Mouse (Mus musculus) mouse trophoblast stem cell (cell line): ENCODE data around the gene Dag1.

Source experiments
- in situ Hi-C, 2 experiments: fragments of 300-500 bp; cut with MseI, MboI; formaldehyde crosslinking; loops; 2 replicates in 1 of 2; 3 replicates in 1 of 2; pipeline ENCODE4 v1.15.1; 2025

Dag1 gene

DNA sequence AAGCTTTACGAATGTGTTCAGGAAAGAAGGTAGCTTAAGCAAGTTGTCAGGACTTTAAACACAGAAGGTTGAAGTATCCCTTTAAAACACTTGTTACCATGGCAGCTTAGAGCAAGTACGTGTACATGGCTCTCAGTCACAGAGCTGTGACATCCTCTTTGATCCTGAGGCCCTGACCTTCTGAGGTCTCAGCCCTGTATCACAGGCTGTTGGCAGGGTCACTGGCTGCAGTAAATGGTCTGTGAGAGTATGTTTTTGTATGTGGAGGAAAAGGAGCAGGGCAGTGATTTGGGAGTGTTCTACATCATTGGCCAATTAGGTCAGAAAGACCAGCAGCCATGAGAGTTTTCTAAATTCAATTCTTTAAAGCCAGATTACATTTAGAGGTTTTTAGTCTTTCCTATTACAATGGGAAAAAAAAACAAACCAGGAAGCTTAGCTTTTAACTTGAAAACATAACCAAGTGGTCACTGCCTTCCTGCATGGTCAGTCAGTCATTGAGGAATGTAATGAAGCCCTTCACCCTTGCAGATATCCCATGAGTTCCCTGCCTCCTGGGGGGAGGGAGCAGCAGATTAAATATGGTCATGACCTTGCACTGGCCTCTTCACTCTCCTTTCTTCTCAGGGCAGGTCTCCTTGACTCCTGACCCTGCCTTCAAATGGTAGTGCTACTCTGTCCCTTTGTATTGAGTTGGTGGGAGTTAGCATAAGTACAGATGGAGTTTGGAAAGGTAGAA lies 35.7 kb downstream of the Dag1 start:
- in situ Hi-C loops, result no loop called here

DNA sequence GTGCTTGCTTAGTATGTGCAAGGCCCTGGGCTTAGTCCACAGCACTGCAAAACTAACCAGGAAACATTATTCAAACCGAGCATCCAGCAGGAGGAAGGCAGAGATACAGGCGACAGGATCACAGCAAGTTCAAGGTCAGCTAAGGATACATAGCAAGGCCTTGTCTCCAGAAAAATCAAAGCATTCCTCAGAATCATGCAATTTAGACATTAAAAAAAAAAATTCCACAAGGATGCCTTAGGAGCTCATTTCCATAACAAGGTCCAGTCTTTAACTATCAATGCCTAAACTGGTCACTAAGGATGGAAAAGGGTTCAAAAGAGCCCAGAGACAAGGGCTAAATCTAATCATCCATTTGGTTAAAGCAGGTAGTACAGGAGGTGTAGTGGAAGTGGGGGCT lies 38.6 kb downstream of the Dag1 start:
- in situ Hi-C loops, result no loop called here

DNA sequence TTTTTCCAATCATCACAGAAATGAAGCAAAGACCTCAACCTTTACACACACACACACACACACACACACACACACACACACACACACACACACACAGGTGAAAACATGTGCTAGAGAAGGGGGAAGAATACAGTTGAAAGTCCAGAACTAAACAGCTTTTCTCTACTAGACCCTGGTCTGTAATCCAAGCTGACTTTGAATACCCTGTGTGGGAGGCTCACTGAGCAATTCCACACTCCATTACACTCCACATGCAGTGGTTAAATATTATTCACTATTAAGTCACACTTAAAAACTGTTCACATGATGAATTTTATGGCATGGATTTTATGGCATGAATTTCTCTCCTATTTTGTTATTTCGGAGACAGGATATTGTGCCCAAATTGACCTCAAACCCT lies 40.1 kb downstream of the Dag1 start:
- in situ Hi-C loops, result no loop called here

DNA sequence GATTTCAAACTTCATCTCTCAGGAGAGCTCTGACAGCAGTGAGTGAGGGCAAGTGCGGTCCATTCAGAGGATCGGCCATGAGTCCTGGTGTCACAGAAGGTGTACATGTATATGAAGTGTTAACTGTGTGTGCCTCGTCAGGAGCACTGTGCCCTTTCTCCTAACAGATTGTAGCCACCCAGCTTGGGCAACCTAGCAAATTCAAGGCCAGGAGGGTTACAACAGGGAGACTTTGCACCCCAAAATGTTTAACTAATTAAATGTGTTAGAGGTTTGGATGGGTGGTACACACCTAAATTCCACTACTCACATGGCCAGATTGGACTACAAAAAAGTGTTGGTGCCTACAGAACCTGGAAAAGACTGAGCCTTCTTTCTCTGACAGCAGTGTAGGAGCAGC lies 42.2 kb downstream of the Dag1 start:
- in situ Hi-C loops, result no loop called here

DNA sequence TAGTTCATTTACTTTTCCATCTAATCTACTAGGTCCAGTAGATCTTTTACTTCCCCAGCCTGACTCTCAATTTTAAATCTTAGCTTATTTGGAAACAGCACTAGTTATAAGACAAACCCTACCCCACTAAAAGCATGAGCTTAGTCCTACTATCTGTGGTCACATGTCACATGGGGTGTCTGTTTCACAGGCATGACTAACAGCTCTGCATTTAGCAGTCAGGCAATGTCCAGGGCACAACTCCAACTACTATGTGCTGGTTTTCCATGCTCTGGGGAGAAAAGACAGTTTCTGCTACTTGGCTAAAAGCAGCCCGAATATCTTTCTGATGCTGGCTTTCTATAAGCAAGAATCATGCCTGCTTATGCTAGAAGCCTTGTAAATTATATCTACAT lies 43.4 kb downstream of the Dag1 start:
- in situ Hi-C loops, result no loop called here

DNA sequence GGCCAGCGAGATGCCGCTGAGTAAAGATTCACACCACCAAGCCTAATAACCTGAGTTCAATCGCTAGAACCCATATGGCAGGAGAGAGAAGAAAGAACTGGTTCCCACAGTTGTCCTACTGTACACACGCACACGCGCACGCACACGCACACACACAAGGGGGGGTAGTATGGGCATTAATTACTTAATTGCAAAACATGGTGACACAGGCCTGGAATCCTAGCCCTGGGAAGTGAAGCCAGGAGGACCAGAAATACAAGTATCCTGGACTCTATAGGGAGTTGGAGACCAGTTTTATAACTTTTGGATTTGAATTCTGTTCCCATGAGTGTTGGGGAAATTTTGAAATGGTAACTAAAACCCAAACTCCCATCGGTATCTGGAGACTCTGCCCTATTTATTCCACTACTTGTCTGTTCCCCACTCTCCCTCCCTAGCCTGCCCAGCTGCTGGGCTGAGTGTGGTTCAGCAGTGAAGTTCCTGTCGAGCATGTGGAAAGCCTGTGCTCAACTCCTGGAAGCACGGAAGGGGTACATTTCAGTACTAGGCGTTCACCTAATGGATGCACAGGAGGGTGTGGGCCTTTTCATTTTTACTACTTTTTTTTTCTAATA lies 43.9 kb downstream of the Dag1 start:
- in situ Hi-C loops, result no loop called here

DNA sequence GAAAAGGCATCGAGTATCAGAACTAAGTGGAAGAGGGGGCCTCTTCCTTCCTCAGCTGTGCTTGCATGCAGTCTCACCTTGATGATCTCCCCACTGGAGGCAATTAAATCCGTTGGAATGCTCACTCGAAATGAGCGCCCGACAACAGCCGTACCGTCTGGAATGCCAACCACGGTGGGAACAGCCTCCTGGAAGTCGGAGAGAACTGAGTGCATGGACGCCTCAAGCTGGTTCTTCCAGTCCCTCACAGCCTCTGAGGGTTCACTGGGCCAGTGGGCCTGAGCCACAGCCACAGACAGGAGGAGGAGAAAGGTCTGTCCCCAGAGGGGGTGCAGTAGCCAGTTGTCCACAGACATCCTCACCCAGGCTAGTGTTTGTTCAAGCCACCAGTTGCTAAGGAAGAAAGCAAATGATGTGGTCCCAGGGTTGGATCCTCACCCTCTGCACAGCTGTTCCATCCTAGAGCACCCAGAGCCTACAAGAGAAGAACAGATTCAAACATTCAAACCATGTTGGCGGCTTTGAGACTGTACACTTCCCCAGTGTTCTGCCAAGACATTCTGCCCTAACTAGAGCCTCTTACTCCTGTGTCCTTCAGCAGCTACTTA lies 45.7 kb downstream of the Dag1 start:
- in situ Hi-C loops, result no loop called here

DNA sequence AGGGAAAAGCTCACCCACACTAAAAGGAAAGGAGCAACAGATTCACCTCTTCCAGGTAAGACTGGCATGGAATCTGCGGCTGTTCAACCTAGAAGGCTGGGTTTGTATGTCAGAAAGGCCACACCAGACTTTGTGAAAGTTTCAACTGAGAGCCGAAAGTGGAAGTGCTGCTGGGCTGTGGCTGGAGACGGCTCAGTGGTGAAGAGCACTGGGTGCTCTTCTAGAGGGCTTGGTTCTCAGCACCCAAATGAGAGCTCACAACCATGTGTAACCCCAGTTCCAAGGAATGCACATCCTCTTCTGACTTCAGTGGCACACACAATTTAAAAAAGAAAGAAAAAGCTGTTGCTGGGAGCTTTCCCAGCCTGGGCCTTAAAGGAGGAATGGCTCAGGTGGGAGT lies 46.4 kb downstream of the Dag1 start:
- in situ Hi-C loops, result no loop called here

DNA sequence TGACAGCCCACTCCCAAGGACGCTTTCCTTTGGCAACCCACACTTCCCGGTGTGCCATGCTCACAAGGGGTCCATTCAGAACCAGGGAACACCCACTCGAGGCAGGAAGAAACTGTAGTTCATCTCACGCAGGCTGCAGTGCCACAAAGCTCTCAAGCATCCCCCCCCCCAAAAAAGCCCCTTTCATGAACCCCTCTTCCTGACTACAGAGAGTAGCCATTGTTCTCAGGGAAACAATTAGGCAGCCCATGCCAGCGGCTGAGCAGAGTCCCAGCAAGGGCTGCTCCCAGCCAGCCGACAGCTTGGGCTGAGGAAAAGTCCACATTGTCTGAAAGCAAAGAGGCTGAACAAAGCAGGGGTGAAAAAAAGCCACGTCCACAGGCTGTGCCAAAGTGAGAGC lies 50.7 kb downstream of the Dag1 start:
- in situ Hi-C loops, result no loop called here

DNA sequence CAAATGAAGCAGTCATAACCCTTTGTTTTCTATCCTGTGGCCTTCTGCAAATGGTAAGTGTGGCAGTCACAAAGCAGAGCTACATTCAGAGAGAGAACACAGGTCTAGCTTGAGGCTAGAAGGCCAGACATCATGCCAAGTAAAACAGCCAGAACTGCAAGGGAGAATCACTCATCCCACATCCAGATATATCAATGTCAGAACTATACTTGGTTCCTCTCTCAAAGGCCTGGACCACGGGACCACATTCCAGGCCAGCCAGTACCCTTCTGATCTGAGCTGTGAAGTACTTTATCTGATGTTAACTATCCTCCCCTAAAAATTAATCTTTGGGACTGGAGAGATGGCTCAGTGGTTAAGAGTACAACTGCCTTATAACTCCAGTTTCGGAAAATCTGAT lies 51.3 kb downstream of the Dag1 start:
- in situ Hi-C loops, result no loop called here

DNA sequence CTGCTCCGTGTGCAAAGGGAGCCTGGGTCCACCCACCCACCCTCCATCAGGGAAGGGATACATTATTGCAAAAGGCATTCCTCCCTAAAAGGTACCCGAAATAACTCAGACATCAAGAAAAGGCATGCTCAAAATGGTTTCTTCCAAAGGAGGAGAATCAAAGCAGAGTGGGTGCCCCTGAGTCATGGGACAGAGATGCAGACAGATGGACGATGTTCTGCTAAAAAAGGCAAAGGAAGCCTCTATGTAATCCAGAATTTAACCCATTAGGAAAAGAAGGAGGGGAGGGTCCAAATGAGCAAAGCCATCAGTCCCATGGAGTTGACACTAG lies 58.2 kb downstream of the Dag1 start:
- in situ Hi-C loops, result no loop called here

DNA sequence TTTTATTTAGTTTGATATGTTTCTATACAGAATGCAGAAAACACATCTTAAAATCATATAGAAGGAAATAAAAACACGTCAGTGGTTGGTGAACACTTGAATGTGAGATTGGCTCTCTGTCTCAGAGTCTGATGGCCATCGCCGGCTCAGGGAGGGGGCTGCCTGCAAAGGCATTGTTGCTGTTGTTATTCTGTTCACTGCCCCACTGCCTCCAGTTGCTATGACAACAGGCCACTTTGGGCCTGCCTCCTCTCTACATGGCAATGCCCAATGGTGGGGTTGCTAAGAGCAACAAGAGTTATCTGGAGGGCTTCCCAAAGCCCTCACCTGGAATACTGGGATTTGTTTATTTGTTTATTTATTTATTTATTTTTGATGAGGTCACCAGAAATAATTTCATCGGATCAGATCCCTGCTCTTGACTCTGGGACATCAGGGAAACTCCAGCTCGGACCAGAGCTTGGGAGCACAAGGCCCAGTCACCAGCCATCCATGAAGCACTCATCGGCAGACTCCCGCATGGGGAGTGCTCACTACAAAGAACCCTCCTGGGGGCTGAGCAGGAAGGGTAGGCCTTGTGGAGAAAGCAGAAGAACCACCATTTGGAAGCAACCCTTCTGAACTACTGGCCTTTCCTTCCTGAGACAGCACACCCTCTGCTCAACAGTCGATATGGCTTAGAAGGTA lies 58.7 kb downstream of the Dag1 start:
- in situ Hi-C loops, result no loop called here

DNA sequence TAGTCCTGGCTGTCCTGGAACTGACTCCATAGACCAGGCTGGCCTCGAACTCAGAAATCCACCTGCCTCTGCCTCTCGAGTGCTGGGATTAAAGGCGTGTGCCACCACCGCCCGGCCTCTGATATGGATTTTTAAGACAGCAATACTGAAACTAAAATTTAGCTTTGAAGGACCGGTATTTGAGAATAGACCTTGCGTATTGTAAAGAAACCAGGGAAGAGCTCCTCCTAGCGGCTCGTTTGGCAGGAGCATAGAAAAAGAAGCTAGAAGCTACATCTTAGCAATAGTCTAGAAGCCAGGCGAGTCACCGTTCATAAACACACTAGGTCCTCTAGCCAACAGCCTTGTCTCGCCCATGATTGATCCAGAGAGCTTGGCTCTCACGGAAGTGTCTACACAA lies 60.7 kb downstream of the Dag1 start:
- in situ Hi-C loops, result no loop called here

DNA sequence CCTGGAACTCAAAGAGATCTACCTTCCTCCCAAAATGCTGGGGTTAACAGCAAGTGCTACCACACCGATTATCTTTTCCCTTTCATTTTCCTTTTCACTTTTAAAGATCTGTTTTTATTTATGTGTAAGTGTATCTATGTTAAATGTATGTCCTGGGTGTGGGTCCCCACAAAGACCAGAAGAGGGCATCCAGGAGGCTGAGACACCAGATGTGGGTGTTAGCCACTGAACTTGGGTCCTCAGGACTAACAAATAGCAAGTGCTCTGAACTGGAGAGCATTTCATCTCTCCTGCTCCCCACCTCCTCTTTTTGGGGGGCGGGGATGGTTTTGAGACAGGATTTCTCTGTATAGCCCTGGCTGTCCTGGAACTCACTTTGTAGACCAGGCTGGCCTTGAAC lies 61.6 kb downstream of the Dag1 start:
- in situ Hi-C loops, result no loop called here

DNA sequence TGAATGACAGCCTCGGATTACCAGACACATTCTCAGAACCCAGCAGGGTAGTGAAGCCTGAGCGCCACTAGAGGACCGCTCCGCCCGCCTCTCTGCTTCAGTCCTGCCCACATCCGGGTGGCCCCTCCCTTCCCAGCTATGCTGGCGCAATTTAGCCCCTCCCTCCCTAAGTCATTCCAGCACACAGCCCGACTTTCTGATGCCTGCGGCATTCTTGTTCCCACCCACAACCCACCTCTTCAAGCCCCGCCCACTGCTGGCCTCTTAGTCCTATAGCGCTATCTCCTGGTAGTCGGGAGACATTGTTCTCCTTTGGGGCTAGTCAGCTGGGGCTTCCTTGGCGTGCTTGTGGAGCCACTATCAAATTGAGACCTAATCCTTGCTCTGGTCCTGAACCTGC lies 62.6 kb downstream of the Dag1 start:
- in situ Hi-C loops, result no loop called here

DNA sequence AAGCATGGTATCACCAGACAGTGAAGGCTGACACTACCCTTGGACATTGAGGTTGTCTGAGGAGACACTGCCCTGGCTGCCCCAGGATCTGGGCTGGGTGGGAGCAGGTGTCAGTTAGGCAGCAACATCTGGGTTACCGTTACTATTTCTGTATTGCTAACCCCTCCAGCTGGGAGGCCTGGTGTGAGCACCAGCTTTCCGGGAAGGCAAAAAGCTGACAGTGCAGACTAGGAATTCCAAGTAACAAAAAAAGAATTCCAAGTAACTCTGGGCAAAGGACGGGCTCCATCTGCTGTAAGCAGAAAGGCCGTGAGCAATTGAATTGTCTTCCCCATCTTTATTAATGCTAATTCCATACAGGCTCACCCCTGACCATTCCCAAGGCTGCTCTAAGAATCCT lies 65.1 kb downstream of the Dag1 start:
- in situ Hi-C loops, result loop anchor here (5.0 to 10.0 kb wide), 2 partner anchors 54 to 61 kb away; no protein-coding TSS in a partner anchor

DNA sequence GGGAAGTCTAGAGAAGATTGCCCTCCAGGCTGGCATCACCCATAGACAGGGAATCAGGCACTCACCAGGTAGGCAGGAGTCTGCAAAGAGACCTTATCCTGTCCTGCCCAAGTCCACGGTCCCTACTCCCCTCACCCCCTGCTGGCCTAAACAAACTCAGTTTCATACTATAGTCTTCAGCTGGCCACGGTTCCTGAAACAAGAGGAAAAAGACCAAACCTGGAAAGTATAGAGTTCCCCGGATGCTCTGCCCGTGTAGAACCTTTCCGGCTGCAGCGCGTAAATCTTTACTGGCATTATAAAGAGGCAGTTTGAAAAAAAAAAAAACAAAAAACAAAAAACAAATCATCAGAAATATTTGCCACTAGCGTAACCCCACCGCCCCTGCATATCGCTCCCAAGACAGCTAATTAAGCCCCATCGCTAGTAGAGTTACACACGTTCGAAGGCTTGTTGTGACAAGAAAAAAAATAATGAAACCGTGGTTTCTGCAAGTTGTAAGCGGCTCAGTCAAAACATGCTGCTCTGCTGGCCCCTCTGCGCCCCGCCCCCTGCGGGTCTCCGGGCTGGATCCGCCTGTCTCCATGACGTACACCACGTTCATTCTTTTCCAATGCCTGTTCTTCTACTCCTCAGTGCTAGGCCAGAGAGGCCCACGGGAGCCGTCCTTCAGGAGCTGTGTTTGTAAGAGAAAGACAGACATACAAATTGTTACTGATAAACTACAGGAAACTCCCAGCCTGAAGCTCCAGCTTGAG lies 66.7 kb downstream of the Dag1 start:
- in situ Hi-C loops, result loop anchor here (5.0 to 10.0 kb wide), 2 partner anchors 52 to 60 kb away; no protein-coding TSS in a partner anchor

DNA sequence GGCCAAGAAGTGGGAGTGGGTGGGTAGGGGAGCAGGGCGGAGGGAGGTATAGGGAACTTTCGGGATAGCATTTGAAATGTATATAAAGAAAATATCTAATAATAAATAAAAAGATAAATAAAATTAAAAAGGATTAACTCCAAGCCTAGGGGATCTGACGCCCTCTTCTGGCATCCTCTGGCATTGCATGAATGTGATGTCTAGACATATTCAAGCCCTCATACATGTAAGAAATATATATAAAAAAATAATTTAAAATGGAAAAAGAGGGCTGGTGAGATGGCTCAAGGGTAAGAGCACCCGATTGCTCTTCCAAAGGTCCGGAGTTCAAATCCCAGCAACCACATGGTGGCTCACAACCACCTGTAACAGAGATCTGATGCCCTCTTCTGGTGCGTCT lies 67.5 kb downstream of the Dag1 start:
- in situ Hi-C loops, result loop anchor here (5.0 to 10.0 kb wide), 2 partner anchors 51 to 59 kb away; no protein-coding TSS in a partner anchor

DNA sequence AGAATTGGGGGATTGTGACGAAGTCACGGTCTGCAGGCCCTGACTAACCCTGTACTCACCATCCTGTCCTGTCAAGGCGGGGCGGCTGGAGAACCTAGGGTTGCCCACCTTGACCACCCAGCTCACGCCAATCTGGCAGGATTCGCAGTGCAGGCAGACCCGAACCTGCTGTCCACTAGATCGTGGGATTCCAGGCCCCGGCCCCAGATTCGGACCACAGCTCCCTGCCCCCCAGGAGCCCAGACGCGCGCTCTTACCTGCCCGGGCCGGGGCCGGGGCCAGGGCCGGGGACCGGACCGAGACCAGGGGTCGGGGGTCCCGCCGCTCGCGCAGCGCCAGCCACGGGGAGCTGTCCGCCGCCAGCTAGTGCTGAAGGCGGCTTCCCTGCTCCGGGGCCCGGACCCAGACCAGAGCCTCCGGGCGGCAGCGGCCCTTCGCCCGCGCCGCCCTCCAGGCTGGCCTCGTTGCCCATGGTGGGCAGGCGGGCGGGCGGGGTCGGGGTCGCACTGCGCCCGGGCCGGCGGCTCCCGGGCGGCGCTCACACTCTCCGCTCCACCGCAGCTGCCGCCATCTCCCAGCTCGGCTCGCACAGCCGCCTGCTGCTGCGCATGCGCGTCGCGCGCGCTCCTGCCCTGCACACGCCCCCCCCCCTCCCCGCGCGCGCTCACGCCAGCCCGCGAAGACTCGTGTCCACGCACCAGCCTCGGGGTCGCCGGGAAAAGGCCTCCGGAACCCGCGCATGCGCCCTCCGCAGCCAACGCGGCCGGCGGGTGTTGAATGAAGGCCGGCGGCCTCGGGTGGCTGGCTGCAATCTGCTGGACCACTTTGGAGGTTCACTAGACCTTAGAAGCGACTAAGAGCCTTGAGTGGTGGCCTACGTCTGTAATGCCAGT lies 73.7 kb downstream of the Dag1 start, which contains the start of gene Bsn:
TSS of gene Bsn (minus strand) at position 598 of the 893 bp plus-strand sequence.
- in situ Hi-C loops, result loop anchor here (5.0 to 10.0 kb wide), 2 partner anchors 45 to 93 kb away; no protein-coding TSS in a partner anchor

DNA sequence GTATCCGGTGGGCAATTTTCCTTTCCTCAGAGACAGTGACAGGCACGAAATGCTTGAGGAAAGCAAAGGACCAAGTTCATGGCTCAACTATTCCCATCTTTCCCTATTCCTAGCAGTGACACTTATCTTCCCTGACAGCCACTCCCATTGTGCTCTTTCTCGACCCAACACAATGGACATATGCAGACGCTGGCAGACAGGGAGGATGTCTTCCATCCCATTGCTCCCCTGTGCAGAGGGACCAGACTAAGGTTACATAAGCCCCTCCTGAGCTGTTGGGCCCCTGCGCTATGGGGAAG lies 74.3 kb downstream of the Dag1 start:
- in situ Hi-C loops, result no loop called here

DNA sequence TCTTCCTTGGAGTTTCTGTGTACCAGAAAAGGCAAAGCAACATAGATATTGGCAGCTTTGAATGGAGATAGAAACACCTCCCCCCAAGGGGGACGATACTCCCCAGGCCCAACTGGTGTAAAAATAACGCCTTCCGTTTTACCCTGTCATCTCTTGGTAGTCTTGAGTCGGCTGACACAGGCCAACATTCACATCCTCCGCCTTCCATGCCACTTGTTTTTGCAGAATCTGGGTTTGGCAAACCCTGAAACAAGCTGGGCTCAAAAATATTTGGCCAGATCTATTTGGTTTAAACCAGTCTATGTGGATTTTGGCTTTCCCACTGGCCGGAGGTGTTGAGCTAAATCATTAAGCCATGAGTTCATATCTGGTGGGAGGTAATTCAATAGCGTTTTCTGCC lies 74.7 kb downstream of the Dag1 start:
- in situ Hi-C loops, result no loop called here
